Mouse (Mus musculus) left cerebral cortex, adult 9 months (tissue): Measurements from ENCODE around the gene Mcts2.

Experiments
- DNase-seq, 2 experiments: peaks; one replicate each; pipeline ENCODE4 v3.0.0; 2022; ENCODE audit warnings: low spot score in 2 of 2

Mcts2 gene

DNA sequence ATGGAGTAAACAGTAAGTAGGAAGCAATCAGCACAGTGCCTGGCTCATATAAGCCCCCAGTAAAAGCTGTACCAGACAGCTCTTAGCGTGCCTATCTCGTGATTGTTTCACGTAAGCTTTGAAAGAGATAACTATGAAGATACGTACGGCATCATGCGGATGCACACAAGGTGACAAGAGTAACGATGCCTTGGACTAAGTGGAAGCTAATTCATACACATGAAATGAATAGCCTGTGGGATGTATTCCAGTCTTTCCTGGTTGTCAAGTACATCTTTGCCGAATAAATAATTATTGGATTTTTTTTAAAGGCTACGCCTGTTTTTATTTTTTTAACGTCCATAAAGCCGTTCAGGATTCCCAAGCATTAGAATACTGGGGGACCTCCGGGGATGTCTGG, 436 bp upstream of the Mcts2 start:
- DNase-seq: no peak

- no peak for DNase-seq
These were observed 4.9 kb downstream of the Mcts2 start for GRCm38 (mm10) chr2:152691564-152692217.

- DNase-seq: peak in 1 of 2 experiments; percentile 69
These were observed 6.4 kb downstream of the Mcts2 start for GRCm38 (mm10) chr2:152693233-152693632.

DNA sequence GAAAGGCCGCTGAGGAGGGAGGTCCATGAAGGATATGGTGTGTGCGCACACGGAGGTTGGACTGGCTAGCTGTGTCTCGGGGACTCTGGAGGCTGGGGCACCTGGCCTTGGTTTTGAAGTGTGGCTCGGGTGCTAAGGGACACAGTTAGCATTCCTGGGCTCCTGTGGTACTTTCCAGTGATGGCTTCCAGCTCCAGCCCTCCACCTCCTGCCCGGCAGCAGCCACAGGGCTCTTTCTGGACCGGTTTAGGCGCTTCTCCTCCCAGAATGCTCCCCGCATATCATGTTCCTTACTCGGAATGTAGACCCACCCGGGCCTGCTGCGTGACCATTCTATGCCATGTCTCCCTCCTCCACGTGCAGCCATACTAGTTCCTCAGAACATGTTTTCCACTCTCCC, 6.9 kb downstream of the Mcts2 start:
- DNase-seq: no peak

GRCm38 (mm10) chr2:152694708-152695107, 7.9 kb downstream of the Mcts2 start:
- DNase-seq: no peak

DNA sequence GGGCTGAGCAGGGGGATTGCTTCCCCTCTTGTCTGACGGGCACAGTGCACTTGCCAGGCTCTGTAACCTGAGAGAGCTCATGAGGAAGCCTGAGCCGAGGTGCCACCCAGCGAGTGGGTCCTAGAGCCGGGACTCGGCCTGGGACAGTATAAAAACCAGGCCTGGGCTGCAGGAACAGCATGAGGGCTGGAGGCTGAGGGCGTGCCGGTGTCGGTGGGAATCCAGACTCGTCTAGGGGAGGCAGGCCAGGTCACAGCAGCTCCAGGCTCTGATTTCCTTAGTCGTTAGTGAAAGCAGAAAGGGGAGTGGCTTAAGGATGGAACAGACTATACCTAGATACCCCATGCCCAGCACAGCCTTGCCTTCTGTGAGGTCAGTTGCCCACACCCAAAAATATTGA, 9.2 kb downstream of the Mcts2 start:
- no peak for DNase-seq

DNA sequence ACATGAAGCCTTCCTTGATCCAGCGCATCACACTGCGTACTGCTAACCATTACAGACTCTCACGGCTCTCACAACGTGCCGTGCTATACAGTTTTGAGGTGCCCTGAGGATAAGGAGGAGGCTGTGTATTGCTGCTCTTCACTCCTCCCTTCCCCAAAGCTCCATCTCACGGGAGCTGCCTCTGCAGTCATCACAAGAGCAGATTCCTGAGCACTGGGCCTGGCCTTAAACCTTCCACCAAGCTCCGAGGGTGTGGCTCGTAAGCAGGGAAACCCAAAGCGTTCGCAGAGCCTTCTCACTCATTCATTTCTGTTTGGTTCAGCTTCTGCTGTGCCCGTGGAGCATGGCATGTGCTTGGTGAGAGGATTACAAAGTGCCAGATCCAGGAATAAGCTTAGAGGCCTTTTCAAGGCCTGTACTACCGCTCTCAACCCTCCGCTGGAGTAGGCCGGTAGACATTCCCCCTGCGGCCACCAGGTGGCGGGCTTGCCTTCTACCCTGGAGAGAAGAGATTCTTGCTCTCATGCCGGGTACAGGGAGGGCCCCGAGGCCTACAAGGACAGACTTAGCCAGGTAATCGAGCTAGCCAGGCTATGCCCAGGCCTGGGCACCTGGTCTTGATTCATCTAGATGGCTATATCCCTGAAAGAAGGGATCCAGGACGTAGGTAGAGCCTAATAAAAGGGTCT, 9.8 kb downstream of the Mcts2 start:
- DNase-seq: peak; percentile 75 to 95

GRCm38 (mm10) chr2:152700138-152700537, 13.3 kb downstream of the Mcts2 start:
- DNase-seq: no peak

- DNase-seq: no peak
These were observed 13.9 kb downstream of the Mcts2 start for GRCm38 (mm10) chr2:152700725-152701124.

- DNase-seq: no peak
These were observed 16.9 kb downstream of the Mcts2 start for GRCm38 (mm10) chr2:152703596-152704255.

DNA sequence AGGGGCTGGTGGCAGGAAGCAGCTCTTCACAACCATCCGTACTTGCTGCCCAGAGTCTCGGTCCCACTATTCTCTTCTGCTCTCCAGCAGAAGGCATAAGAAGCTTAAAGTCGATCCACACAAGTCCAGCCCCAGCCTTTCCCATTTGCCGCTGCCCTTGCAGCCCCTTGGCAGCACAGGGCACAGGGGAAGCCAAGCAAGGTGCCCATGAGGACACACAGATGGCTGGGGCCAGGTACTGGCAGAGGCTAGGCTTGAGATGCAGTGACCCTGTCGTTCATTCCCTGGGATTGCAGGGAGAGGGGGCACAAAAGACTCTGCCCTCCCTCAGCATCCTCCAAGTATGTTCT, 17.4 kb downstream of the Mcts2 start:
- no peak for DNase-seq

GRCm38 (mm10) chr2:152704811-152705370, 18.1 kb downstream of the Mcts2 start:
- DNase-seq: no peak

DNA sequence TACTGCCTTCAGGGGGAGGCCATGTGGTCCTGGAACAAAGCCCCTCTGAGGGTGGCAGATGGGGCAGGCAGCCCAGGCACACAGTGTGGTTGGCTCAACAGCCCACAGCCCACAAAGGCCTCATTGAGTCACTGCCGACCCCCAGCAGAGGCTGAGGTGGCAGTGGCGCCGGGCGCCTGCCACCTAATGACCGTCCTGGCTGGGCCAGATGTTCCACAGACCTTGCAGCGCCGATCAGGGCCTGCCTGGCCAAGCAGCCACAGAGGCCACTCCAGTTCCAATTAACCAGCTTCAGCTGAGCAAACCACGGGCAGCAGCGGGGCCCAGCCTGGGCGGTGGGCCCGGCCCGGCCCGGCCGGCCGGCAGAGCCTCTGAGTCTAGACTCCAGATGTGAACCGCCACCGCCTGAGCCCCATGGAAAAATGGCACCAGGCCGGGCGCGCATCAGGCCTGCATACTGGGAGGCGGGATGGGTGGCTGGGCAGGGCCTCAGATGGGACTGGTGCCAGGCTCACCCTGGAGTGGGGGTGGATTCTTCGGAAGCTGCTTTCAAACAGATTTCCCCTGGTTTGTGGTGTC, 19.2 kb downstream of the Mcts2 start:
- peak in 1 of 2 experiments; percentile 51 for DNase-seq

DNA sequence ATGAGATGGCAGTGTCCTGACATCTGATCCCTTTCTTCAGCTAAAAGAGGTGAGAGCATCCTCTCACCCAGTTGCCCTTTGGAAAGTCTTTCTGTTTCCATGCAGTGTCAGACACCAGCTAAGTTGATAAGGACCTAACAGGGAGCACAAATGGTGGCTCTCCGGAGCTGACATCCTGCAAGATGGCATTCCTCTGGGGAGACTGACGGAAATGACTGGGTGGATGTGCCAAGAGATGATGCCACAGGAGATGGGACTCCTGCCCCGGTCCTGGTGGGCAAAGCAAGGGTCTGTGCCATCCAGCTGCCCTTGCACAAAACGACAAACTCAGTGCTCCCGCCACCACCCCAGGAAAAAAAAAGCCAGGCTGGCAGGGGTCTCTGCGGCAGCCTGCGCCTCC, 20.4 kb downstream of the Mcts2 start:
- DNase-seq: no peak

- peak in 1 of 2 experiments; percentile 79 for DNase-seq
These were observed 20.8 kb downstream of the Mcts2 start for GRCm38 (mm10) chr2:152707627-152708026.

- DNase-seq: no peak
These were observed 22.2 kb downstream of the Mcts2 start for GRCm38 (mm10) chr2:152709066-152709465.

- DNase-seq: no peak
These were observed 29.5 kb downstream of the Mcts2 start for GRCm38 (mm10) chr2:152716241-152716772.

GRCm38 (mm10) chr2:152717652-152718051, 30.8 kb downstream of the Mcts2 start:
- DNase-seq: no peak

DNA sequence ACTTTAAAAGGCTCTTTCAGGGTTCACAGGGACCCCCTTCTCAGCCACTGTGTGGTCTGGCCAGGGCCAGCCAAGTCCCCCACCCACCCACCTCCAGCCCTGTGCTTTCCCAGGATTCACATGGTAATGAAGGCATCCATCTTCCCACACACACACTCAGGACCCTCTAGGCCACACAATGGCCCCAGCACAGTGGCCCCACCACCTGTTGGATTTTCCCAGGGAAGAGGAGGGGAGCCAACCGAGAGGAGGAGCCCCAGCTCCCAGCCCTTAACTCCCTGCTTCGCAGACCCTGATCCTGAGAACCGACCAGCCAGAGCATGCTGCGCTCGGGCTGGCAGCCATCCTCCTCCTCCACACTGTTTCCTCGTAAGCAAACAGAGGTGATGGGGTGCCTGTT, 31.2 kb downstream of the Mcts2 start:
- no peak for DNase-seq

GRCm38 (mm10) chr2:152723651-152724331, 37.0 kb downstream of the Mcts2 start:
- no peak for DNase-seq

GRCm38 (mm10) chr2:152724332-152724723, 37.5 kb downstream of the Mcts2 start:
- DNase-seq: no peak
